Comparison of ENCODE assay signal across 11 mouse cellular contexts in genomic region chr5:113608511-113608910, GRCm38 (mm10). TPM values are rescaled to one million over a fixed set of nuclear protein-coding genes. Genes with fewer than 3 reads are reported as not detected.
A peak's percentile ranks its signal among the peaks of the same experiment; 100 is the strongest.
DNase-seq lines count a peak whose midpoint lies in the region; ATAC-seq lines count a peak whose summit lies in the region.
"Had no signal": no experiment of that assay in that cellular context is flagged by ENCODE, and none has a peak within 500 bp of the region (broad histone marks: within the 10 kb centered on the region; RNA-seq: fewer than 3 reads in every experiment).

No protein-coding gene starts in this region.

- H3K4me1 ChIP-seq in hindbrain, embryonic 10.5 days (replicated peaks), result peaks cover 51% of the 10 kb centered on the region
- peaks cover 10% of the 10 kb centered on the region for H3K4me1 ChIP-seq in hindbrain, embryonic 16.5 days (ENCODE audit: control insufficient read depth, insufficient read depth, low read depth, low read length)
- H3K4me1 ChIP-seq in midbrain, embryonic 11.5 days (ENCODE audit: control insufficient read depth, insufficient read depth, low read length), result 0 out of 2 replicates have a peak, but pooled peaks cover 2% of the 10 kb centered on the region
- peaks cover 21% of the 10 kb centered on the region for H3K4me1 ChIP-seq in midbrain, embryonic 15.5 days
- H3K4me1 ChIP-seq in limb, embryonic 12.5 days (replicated peaks), result peaks cover 23% of the 10 kb centered on the region
- no peaks in the 10 kb centered on the region for H3K4me1 ChIP-seq in liver, embryonic 12.5 days
- H3K4me1 ChIP-seq: liver, embryonic 13.5 days had no signal

- H3K4me2 ChIP-seq in hindbrain, embryonic 16.5 days (ENCODE audit: low read length), result no peak overlapping the region
- no peak overlapping the region for H3K4me2 ChIP-seq in midbrain, embryonic 11.5 days
- no peak overlapping the region for H3K4me2 ChIP-seq in midbrain, embryonic 15.5 days
- no peak overlapping the region for H3K4me2 ChIP-seq in limb, embryonic 12.5 days
- no peak overlapping the region for H3K4me2 ChIP-seq in liver, embryonic 12.5 days
- H3K4me2 ChIP-seq: liver, embryonic 13.5 days had no signal

- H3K9ac ChIP-seq in hindbrain, embryonic 16.5 days (ENCODE audit: low read depth, low read length), result no peak overlapping the region
- no peak overlapping the region for H3K9ac ChIP-seq in midbrain, embryonic 11.5 days (ENCODE audit: low read length)
- no peak overlapping the region for H3K9ac ChIP-seq in midbrain, embryonic 15.5 days
- no peak overlapping the region for H3K9ac ChIP-seq in limb, embryonic 12.5 days (replicated peaks)
- no peak overlapping the region for H3K9ac ChIP-seq in liver, embryonic 12.5 days
- H3K9ac ChIP-seq: liver, embryonic 13.5 days had no signal

- H3K27ac ChIP-seq in hindbrain, embryonic 10.5 days, result peak overlapping the region; percentile 59; the same call in 1 of the 2 replicates
- H3K27ac ChIP-seq in hindbrain, embryonic 16.5 days (ENCODE audit: low read depth, low read length), result no peak overlapping the region
- H3K27ac ChIP-seq in midbrain, embryonic 11.5 days (ENCODE audit: low read depth, low read length), result no peak overlapping the region
- H3K27ac ChIP-seq in midbrain, embryonic 15.5 days, result no peak overlapping the region
- H3K27ac ChIP-seq in limb, embryonic 12.5 days, result peak overlapping the region; percentile 50; the same call in 1 of the 2 replicates
- no peak overlapping the region for H3K27ac ChIP-seq in liver, embryonic 12.5 days
- H3K27ac ChIP-seq: liver, embryonic 13.5 days had no signal

- no peak for ATAC-seq in hindbrain, embryonic 16.5 days
- ATAC-seq in midbrain, embryonic 11.5 days (ENCODE audit: low FRiP score), result no peak
- ATAC-seq in midbrain, embryonic 15.5 days (replicated peaks), result no peak
- ATAC-seq in limb, embryonic 12.5 days (ENCODE audit: insufficient number of reproducible peaks, insufficient read depth, low FRiP score, low TSS enrichment, low read depth), result no peak
- no peak for ATAC-seq in megakaryocyte progenitor cell, adult 5-6 weeks (replicated peaks; ENCODE audit: poor library complexity)
- ATAC-seq in liver, embryonic 12.5 days, result no peak
- ATAC-seq: forebrain, embryonic 16.5 days had no signal

- no peaks in the 10 kb centered on the region for H3K27me3 ChIP-seq in hindbrain, embryonic 10.5 days (ENCODE audit: insufficient read depth, poor library complexity, severe bottlenecking)
- no peaks in the 10 kb centered on the region for H3K27me3 ChIP-seq in hindbrain, embryonic 16.5 days (replicated peaks; ENCODE audit: control insufficient read depth, insufficient read depth, low read length)
- no peaks in the 10 kb centered on the region for H3K27me3 ChIP-seq in midbrain, embryonic 11.5 days (ENCODE audit: control insufficient read depth, insufficient read depth, low read length)
- H3K27me3 ChIP-seq in midbrain, embryonic 15.5 days (replicated peaks), result no peaks in the 10 kb centered on the region
- no peaks in the 10 kb centered on the region for H3K27me3 ChIP-seq in limb, embryonic 12.5 days
- peaks cover 8% of the 10 kb centered on the region; the same call in 1 of the 2 replicates for H3K27me3 ChIP-seq in liver, embryonic 12.5 days (replicated peaks)
- H3K27me3 ChIP-seq: liver, embryonic 13.5 days had no signal

- no peaks in the 10 kb centered on the region for H3K9me3 ChIP-seq in hindbrain, embryonic 10.5 days
- no peaks in the 10 kb centered on the region for H3K9me3 ChIP-seq in hindbrain, embryonic 16.5 days (ENCODE audit: control insufficient read depth, low read length)
- H3K9me3 ChIP-seq in midbrain, embryonic 11.5 days (ENCODE audit: control insufficient read depth, low read length), result no peaks in the 10 kb centered on the region
- no peaks in the 10 kb centered on the region for H3K9me3 ChIP-seq in midbrain, embryonic 15.5 days
- no peaks in the 10 kb centered on the region for H3K9me3 ChIP-seq in limb, embryonic 12.5 days
- H3K9me3 ChIP-seq in liver, embryonic 12.5 days (replicated peaks), result no peaks in the 10 kb centered on the region
- H3K9me3 ChIP-seq: liver, embryonic 13.5 days had no signal

- 83% methylated on average over 8 of the region's 8 CpGs for WGBS in hindbrain, embryonic 10.5 days
- 80% methylated on average over 8 of the region's 8 CpGs for WGBS in hindbrain, embryonic 16.5 days
- WGBS in midbrain, embryonic 11.5 days, result 79% methylated on average over 8 of the region's 8 CpGs
- WGBS in midbrain, embryonic 15.5 days, result 80% methylated on average over 8 of the region's 8 CpGs
- WGBS in limb, embryonic 12.5 days, result 84% methylated on average over 8 of the region's 8 CpGs
- 59% methylated on average over 8 of the region's 8 CpGs for WGBS in liver, embryonic 12.5 days (ENCODE audit: insufficient replicate concordance)

- DNase-seq in hindbrain, embryonic 10.5 days (ENCODE audit: low spot score), result no peak
- DNase-seq in midbrain, embryonic 11.5 days (ENCODE audit: low spot score, missing footprints), result peak; percentile 39
- DNase-seq: cerebellum, postnatal 36 days; liver, embryonic 13.5 days had no signal

- no peaks in the 10 kb centered on the region for H3K36me3 ChIP-seq in hindbrain, embryonic 10.5 days
- no peaks in the 10 kb centered on the region for H3K36me3 ChIP-seq in hindbrain, embryonic 16.5 days (ENCODE audit: control insufficient read depth, insufficient read depth, low read length)
- H3K36me3 ChIP-seq in midbrain, embryonic 11.5 days (ENCODE audit: control insufficient read depth, insufficient read depth, low read length), result no peaks in the 10 kb centered on the region
- no peaks in the 10 kb centered on the region for H3K36me3 ChIP-seq in midbrain, embryonic 15.5 days (replicated peaks)
- no peaks in the 10 kb centered on the region for H3K36me3 ChIP-seq in limb, embryonic 12.5 days
- H3K36me3 ChIP-seq in liver, embryonic 12.5 days, result no peaks in the 10 kb centered on the region
- H3K36me3 ChIP-seq: liver, embryonic 13.5 days had no signal

- no peak overlapping the region for H3K4me3 ChIP-seq in hindbrain, embryonic 10.5 days
- H3K4me3 ChIP-seq in hindbrain, embryonic 16.5 days (ENCODE audit: low read length), result no peak overlapping the region
- no peak overlapping the region for H3K4me3 ChIP-seq in midbrain, embryonic 11.5 days (ENCODE audit: low read depth, low read length)
- H3K4me3 ChIP-seq in midbrain, embryonic 15.5 days, result no peak overlapping the region
- H3K4me3 ChIP-seq in limb, embryonic 12.5 days (replicated peaks), result no peak overlapping the region
- H3K4me3 ChIP-seq in liver, embryonic 12.5 days, result no peak overlapping the region
- H3K4me3 ChIP-seq: layer of hippocampus, adult 2 months; liver, embryonic 13.5 days had no signal

RNA-seq across cellular contexts. Expression of gene Cmklr1, which starts 41.7 kb away (rescaled TPM):
- 0.78 and 1.1 TPM in 2 replicates for polyA plus RNA-seq in hindbrain, embryonic 10.5 days (2016; fragmentation: Nextera tagmentation; extraction: Ambion mirVana)
- 1.2 and 1.6 TPM in 2 replicates for polyA plus RNA-seq in hindbrain, embryonic 16.5 days (2015; fragmentation: Nextera tagmentation; extraction: Ambion mirVana)
- polyA plus RNA-seq in midbrain, embryonic 11.5 days (2014; fragmentation: Nextera tagmentation; extraction: Ambion mirVana), result 0.98 and 2.2 TPM in 2 replicates
- 2.0 and 2.8 TPM in 2 replicates for polyA plus RNA-seq in midbrain, embryonic 15.5 days (2015; fragmentation: Nextera tagmentation; extraction: Ambion mirVana)
- polyA plus RNA-seq in limb, embryonic 12.5 days (2016; fragmentation: Nextera tagmentation; extraction: Ambion mirVana), result 3.2 and 4.4 TPM in 2 replicates
- 0.85 and 0.94 TPM in 2 replicates for total RNA-seq in megakaryocyte progenitor cell, adult 5-6 weeks (2015)
- not detected in 2 replicates for total RNA-seq in megakaryocyte progenitor cell, adult 5-6 weeks (2017)
- 1.7 and 1.9 TPM in 2 replicates for polyA plus RNA-seq in liver, embryonic 12.5 days (2016; fragmentation: Nextera tagmentation; extraction: Ambion mirVana)

Comparison
In these comparisons a context has a peak if more than half of its experiments do, and no peak if none do; other contexts are left out.
1. H3K27ac ChIP-seq: peak in hindbrain, embryonic 10.5 days (single experiment) and limb, embryonic 12.5 days (single experiment); none in hindbrain, embryonic 16.5 days (single experiment), midbrain, embryonic 11.5 days (single experiment), midbrain, embryonic 15.5 days (single experiment) and liver, embryonic 12.5 days (single experiment).